24 mouse cellular contexts compared by ENCODE assay signal in genomic region chr3:79990480-79990879, GRCm38 (mm10).
DNase-seq lines count a peak whose midpoint lies in the region; ATAC-seq and TF ChIP-seq lines count a peak whose summit lies in the region.
"Had no signal": no experiment of that assay in that cellular context is flagged by ENCODE, and none has a peak within 500 bp of the region (broad histone marks: within the 10 kb centered on the region; RNA-seq: fewer than 3 reads in every experiment).

No protein-coding gene starts in this region.

- H3K4me1 ChIP-seq in heart, embryonic 11.5 days (ENCODE audit: control insufficient read depth, insufficient read depth, low read length), result peaks cover 26% of the 10 kb centered on the region
- peaks cover 7 to 50% of the 10 kb centered on the region in 2 experiments for H3K4me1 ChIP-seq in heart, embryonic 14.5 days (ENCODE audit: control insufficient read depth in 2 of 2, insufficient read depth in 2 of 2, low read length in 2 of 2)
- H3K4me1 ChIP-seq: embryonic facial prominence, embryonic 12.5 days; forebrain, embryonic 15.5 days; hindbrain, embryonic 13.5 days; limb, embryonic 13.5 days; midbrain, embryonic 12.5 days had no signal

- no peak for TF ChIP-seq POLR2A in myocyte (IDR thresholded peaks at IDR 0.05; ENCODE audit: insufficient read length, low read depth)

- intact Hi-C loops in left cerebral cortex, postnatal 14 days (cut with DNase I), result no loop called here

- peak; percentile 47 to 56 for DNase-seq in heart, adult 9 months (ENCODE audit: low spot score in 2 of 2)
- no peak for DNase-seq in heart, adult 8-10 months (ENCODE audit: low spot score)
- DNase-seq in layer of hippocampus, adult 18-20 months (ENCODE audit: low spot score in 2 of 2), result no peak
- no peak for DNase-seq in left cerebral cortex, postnatal 14 days (ENCODE audit: low spot score in 2 of 2)
- DNase-seq: adrenal gland, postnatal 25 days; B cell, adult 2 months; cerebellum, adult 11-12 months; cerebellum, adult 9-11 months; kidney, adult 9 months; kidney, postnatal 10 days; lung, postnatal 4 days; thymus, postnatal 4 days had no signal

- H3K27ac ChIP-seq in heart, embryonic 11.5 days (ENCODE audit: low read depth, low read length), result peak overlapping the region; percentile 94
- H3K27ac ChIP-seq in heart, embryonic 14.5 days (replicated peaks in 1 of 2; ENCODE audit: control insufficient read depth in 1 of 2, insufficient read depth in 1 of 2, low read depth in 2 of 2, low read length in 2 of 2), result peak overlapping the region; percentile 97 to 98
- H3K27ac ChIP-seq: embryonic facial prominence, embryonic 12.5 days; forebrain, embryonic 10.5 days; forebrain, embryonic 15.5 days; hindbrain, embryonic 13.5 days; limb, embryonic 13.5 days; midbrain, embryonic 12.5 days had no signal

- no peaks in the 10 kb centered on the region for H3K36me3 ChIP-seq in heart, embryonic 11.5 days (ENCODE audit: control insufficient read depth, insufficient read depth, low read length)
- no peaks in the 10 kb centered on the region for H3K36me3 ChIP-seq in heart, embryonic 14.5 days (ENCODE audit: control insufficient read depth, insufficient read depth, low read length)
- H3K36me3 ChIP-seq in myocyte (ENCODE audit: control insufficient read depth, insufficient read depth), result no peaks in the 10 kb centered on the region
- H3K36me3 ChIP-seq: embryonic facial prominence, embryonic 12.5 days; forebrain, embryonic 10.5 days; forebrain, embryonic 15.5 days; hindbrain, embryonic 13.5 days; limb, embryonic 13.5 days; midbrain, embryonic 12.5 days had no signal

- no peaks in the 10 kb centered on the region for H3K9me3 ChIP-seq in heart, embryonic 11.5 days (replicated peaks; ENCODE audit: control insufficient read depth, low read length)
- no peaks in the 10 kb centered on the region for H3K9me3 ChIP-seq in heart, embryonic 14.5 days (ENCODE audit: control insufficient read depth, low read length)
- H3K9me3 ChIP-seq: embryonic facial prominence, embryonic 12.5 days; forebrain, embryonic 10.5 days; forebrain, embryonic 15.5 days; hindbrain, embryonic 13.5 days; limb, embryonic 13.5 days; megakaryocyte, embryonic 14.5 days; midbrain, embryonic 12.5 days had no signal

- H3ac ChIP-seq in myocyte (ENCODE audit: control insufficient read depth, insufficient read length), result no peak overlapping the region

- H3K79me2 ChIP-seq in myocyte (ENCODE audit: control insufficient read depth, insufficient read depth), result no peaks in the 10 kb centered on the region

- no peak overlapping the region for H3K4me2 ChIP-seq in heart, embryonic 11.5 days
- peak overlapping the region; percentile 29; the same call in 1 of the 2 replicates for H3K4me2 ChIP-seq in heart, embryonic 14.5 days (ENCODE audit: low read length)
- H3K4me2 ChIP-seq in myocyte (ENCODE audit: low read depth), result peak overlapping the region; percentile 46
- H3K4me2 ChIP-seq: embryonic facial prominence, embryonic 12.5 days; forebrain, embryonic 15.5 days; hindbrain, embryonic 13.5 days; limb, embryonic 13.5 days; liver, embryonic 11.5 days; midbrain, embryonic 12.5 days had no signal

- ATAC-seq in heart, embryonic 11.5 days (replicated peaks; ENCODE audit: insufficient number of reproducible peaks, low FRiP score, low TSS enrichment), result peak; percentile 60; the same call in 1 of the 2 replicates
- peak; percentile 78 for ATAC-seq in heart, embryonic 14.5 days (ENCODE audit: insufficient number of reproducible peaks, insufficient read depth, low FRiP score, low read depth)
- ATAC-seq: forebrain, embryonic 15.5 days; intestine, postnatal 0 days had no signal

- H3K9ac ChIP-seq in heart, embryonic 11.5 days (ENCODE audit: low read depth, low read length), result 0 out of 2 replicates have a peak overlapping the region, but pooled peaks have one; percentile 28
- peak overlapping the region; percentile 55 for H3K9ac ChIP-seq in heart, embryonic 14.5 days (ENCODE audit: low read length)
- H3K9ac ChIP-seq: embryonic facial prominence, embryonic 12.5 days; forebrain, embryonic 15.5 days; hindbrain, embryonic 13.5 days; limb, embryonic 13.5 days; midbrain, embryonic 12.5 days had no signal

- H3K4me3 ChIP-seq in heart, embryonic 11.5 days (ENCODE audit: low read depth, low read length), result no peak overlapping the region
- H3K4me3 ChIP-seq in heart, embryonic 14.5 days (ENCODE audit: control insufficient read depth in 1 of 2, insufficient read depth in 1 of 2, low read depth in 1 of 2, low read length in 2 of 2), result no peak overlapping the region
- H3K4me3 ChIP-seq in myocyte, result no peak overlapping the region
- H3K4me3 ChIP-seq: embryonic facial prominence, embryonic 12.5 days; forebrain, embryonic 10.5 days; forebrain, embryonic 15.5 days; hindbrain, embryonic 13.5 days; limb, embryonic 13.5 days; megakaryocyte, embryonic 14.5 days; midbrain, embryonic 12.5 days had no signal

- H3K27me3 ChIP-seq in heart, embryonic 11.5 days (ENCODE audit: control insufficient read depth, insufficient read depth, low read length), result no peaks in the 10 kb centered on the region
- no peaks in the 10 kb centered on the region for H3K27me3 ChIP-seq in heart, embryonic 14.5 days (ENCODE audit: control insufficient read depth, insufficient read depth, low read length)
- H3K27me3 ChIP-seq in myocyte (ENCODE audit: control insufficient read depth, insufficient read depth, insufficient read length), result no peaks in the 10 kb centered on the region
- H3K27me3 ChIP-seq: embryonic facial prominence, embryonic 12.5 days; forebrain, embryonic 15.5 days; hindbrain, embryonic 13.5 days; limb, embryonic 13.5 days; megakaryocyte, embryonic 14.5 days; midbrain, embryonic 12.5 days had no signal

TF ChIP-seq in myocyte, 11 proteins besides CTCF, POLR2A, EP300 and RAD21:
- no peak for TF ChIP-seq CEBPB (IDR thresholded peaks at IDR 0.05; ENCODE audit: insufficient read depth, poor library complexity, severe bottlenecking)
- TF ChIP-seq SRF (IDR thresholded peaks at IDR 0.05; ENCODE audit: control insufficient read depth, insufficient read length, low read depth), result peak; percentile 7

Comparison
In these comparisons a context has a peak if more than half of its experiments do, and no peak if none do; other contexts are left out.
1. DNase-seq: peak in heart, adult 9 months (2 of 2); none in heart, adult 8-10 months (single experiment), layer of hippocampus, adult 18-20 months (0 of 2) and left cerebral cortex, postnatal 14 days (0 of 2).